Mouse (Mus musculus) embryonic fibroblast, embryonic 13.5 days (primary cell): ENCODE measurements around the gene Olfr1440.

Experiments
- CTCF ChIP-seq: IDR thresholded peaks from 2 replicates; pipeline ENCODE4 v1.5.1; 2011; ENCODE audit warnings: mild to moderate bottlenecking, control low read depth, low read length, moderate library complexity, borderline replicate concordance; ENCODE audit not compliant: insufficient read depth
- POLR2A ChIP-seq: IDR thresholded peaks from 2 replicates; pipeline ENCODE4 v1.6.1; 2011; ENCODE audit warnings: low read depth, mild to moderate bottlenecking, control low read depth, low read length, moderate library complexity

- no peak for TF ChIP-seq CTCF
- no peak for TF ChIP-seq POLR2A
Measured at GRCm38 (mm10) chr19:12440103-12440725, 53.1 kb downstream of the Olfr1440 start.
